Comparison of ENCODE assay signal across 9 mouse cellular contexts in the genomic region with DNA sequence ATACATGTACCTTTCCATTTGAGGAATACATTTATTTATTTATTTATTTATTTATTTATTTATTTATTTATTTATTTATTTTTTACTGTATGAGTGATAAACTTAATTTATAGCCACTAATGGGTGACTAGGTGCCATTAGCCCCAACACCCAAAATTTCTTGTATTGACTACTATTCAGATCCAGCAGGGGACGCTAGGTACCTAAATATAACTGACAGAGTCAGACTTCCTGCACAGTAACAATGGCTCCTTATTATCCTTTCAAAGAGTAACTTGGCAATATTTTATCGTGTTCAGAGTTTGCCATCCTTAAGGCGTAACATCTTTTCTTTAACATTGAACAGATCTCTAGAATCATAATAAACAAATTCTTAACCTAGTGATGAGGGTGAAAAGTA.
DNase-seq lines count a peak whose midpoint lies in the region; ATAC-seq and TF ChIP-seq lines count a peak whose summit lies in the region.
"Had no signal": no experiment of that assay in that cellular context is flagged by ENCODE, and none has a peak within 500 bp of the region (broad histone marks: within the 10 kb centered on the region; RNA-seq: fewer than 3 reads in every experiment).

No protein-coding gene starts in this region.

- no peak for ATAC-seq in kidney, postnatal 0 days (replicated peaks; ENCODE audit: low FRiP score, low read depth)

- no peak overlapping the region for H3K4me2 ChIP-seq in kidney, postnatal 0 days (ENCODE audit: low read length)
- H3K4me2 ChIP-seq: hindbrain, embryonic 13.5 days had no signal

- H3K4me3 ChIP-seq in kidney, postnatal 0 days (replicated peaks; ENCODE audit: low read depth, low read length), result no peak overlapping the region
- H3K4me3 ChIP-seq: hindbrain, embryonic 13.5 days had no signal

- H3K9ac ChIP-seq in kidney, postnatal 0 days (ENCODE audit: low read depth, low read length), result no peak overlapping the region
- H3K9ac ChIP-seq: hindbrain, embryonic 13.5 days had no signal

- 55% methylated on average over 3 of the region's 3 CpGs for WGBS in kidney, postnatal 0 days

- H3K27me3 ChIP-seq in kidney, postnatal 0 days (ENCODE audit: insufficient read depth, low read length), result no peaks in the 10 kb centered on the region
- H3K27me3 ChIP-seq: hindbrain, embryonic 13.5 days had no signal

- TF ChIP-seq CTCF in kidney, postnatal 0 days (IDR thresholded peaks at IDR 0.05; ENCODE audit: low read depth), result peak; percentile 65

- no peaks in the 10 kb centered on the region for H3K4me1 ChIP-seq in kidney, postnatal 0 days (replicated peaks; ENCODE audit: insufficient read depth, low read length)
- H3K4me1 ChIP-seq: hindbrain, embryonic 13.5 days had no signal

- H3K36me3 ChIP-seq in kidney, postnatal 0 days (ENCODE audit: insufficient read depth, low read length), result no peaks in the 10 kb centered on the region
- H3K36me3 ChIP-seq: hindbrain, embryonic 13.5 days had no signal

- peak; percentile 60 for DNase-seq in kidney, postnatal 0 days (ENCODE audit: low spot score)
- no peak for DNase-seq in kidney, adult 18-20 months
- peak; percentile 65 for DNase-seq in 416B (ENCODE audit: low read depth)
- peak; percentile 47 for DNase-seq in CD4-positive, CD25-positive, alpha-beta regulatory T cell, adult 2 months (ENCODE audit: low read depth, low spot score)
- DNase-seq in induced T-regulatory cell, adult 2 months (ENCODE audit: low read depth), result peak; percentile 38
- no peak for DNase-seq in spleen, postnatal 4 days (ENCODE audit: low spot score in 2 of 2)
- no peak for DNase-seq in adrenal gland, postnatal 4 days (ENCODE audit: low spot score in 2 of 2)
- DNase-seq in left cerebral cortex, adult 8-10 months (ENCODE audit: low spot score in 2 of 2), result no peak

- H3K9me3 ChIP-seq in kidney, postnatal 0 days (replicated peaks; ENCODE audit: low read length), result no peaks in the 10 kb centered on the region
- H3K9me3 ChIP-seq: hindbrain, embryonic 13.5 days had no signal

- H3K27ac ChIP-seq in kidney, postnatal 0 days, result no peak overlapping the region
- H3K27ac ChIP-seq: hindbrain, embryonic 13.5 days had no signal

Comparison
In these comparisons a context has a peak if more than half of its experiments do, and no peak if none do; other contexts are left out.
1. DNase-seq: peak in kidney, postnatal 0 days (single experiment), 416B (single experiment), CD4-positive, CD25-positive, alpha-beta regulatory T cell, adult 2 months (single experiment) and induced T-regulatory cell, adult 2 months (single experiment); none in kidney, adult 18-20 months (single experiment), spleen, postnatal 4 days (0 of 2), adrenal gland, postnatal 4 days (0 of 2) and left cerebral cortex, adult 8-10 months (0 of 2).